15 mouse cellular contexts compared by ENCODE assay signal in the genomic region with DNA sequence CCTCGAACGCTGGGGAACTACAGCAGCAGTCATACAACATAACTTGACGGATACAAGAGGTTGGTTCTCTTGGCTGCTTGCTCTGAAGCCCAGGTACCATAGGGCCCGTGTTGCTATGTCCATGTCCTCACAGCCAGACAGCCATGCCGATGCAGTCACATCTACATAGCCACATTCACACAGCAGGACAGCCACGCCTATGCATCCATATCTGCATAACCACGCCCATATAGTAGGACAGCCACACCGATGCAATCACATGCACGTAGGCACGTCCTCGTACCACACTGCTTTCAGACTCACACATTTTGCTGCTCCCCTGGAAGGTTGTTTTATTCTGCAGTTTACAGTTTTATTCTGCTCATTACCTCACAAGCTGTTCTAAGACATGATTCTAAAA.
DNase-seq lines count a peak whose midpoint lies in the region; ATAC-seq and TF ChIP-seq lines count a peak whose summit lies in the region.
"Had no signal": no experiment of that assay in that cellular context is flagged by ENCODE, and none has a peak within 500 bp of the region (broad histone marks: within the 10 kb centered on the region; RNA-seq: fewer than 3 reads in every experiment).

No protein-coding gene starts in this region.

- no peak overlapping the region for H3K4me3 ChIP-seq in lung, embryonic 15.5 days
- no peak overlapping the region for H3K4me3 ChIP-seq in lung, adult 2 months (replicated peaks; ENCODE audit: extremely low read depth, low read depth, low read length)
- H3K4me3 ChIP-seq in forebrain, embryonic 14.5 days (ENCODE audit: low read depth, low read length) = no peak overlapping the region
- H3K4me3 ChIP-seq: heart, embryonic 10.5 days; hindbrain, embryonic 12.5 days had no signal

- no peak for TF ChIP-seq CTCF in lung, adult 2 months (IDR thresholded peaks at IDR 0.05; ENCODE audit: insufficient read depth, low read length)

- no peak for TF ChIP-seq POLR2A in lung, adult 2 months (IDR thresholded peaks at IDR 0.05; ENCODE audit: borderline replicate concordance, extremely low read depth, low read depth, low read length)

- no peaks in the 10 kb centered on the region for H3K9me3 ChIP-seq in lung, embryonic 15.5 days
- H3K9me3 ChIP-seq in forebrain, embryonic 14.5 days (replicated peaks; ENCODE audit: control insufficient read depth, low read length) = no peaks in the 10 kb centered on the region
- H3K9me3 ChIP-seq: heart, embryonic 10.5 days; hindbrain, embryonic 12.5 days had no signal

- 53% methylated on average over 11 of the region's 11 CpGs for WGBS in lung, embryonic 15.5 days
- WGBS in lung, adult 2 months = 53% methylated on average over 11 of the region's 11 CpGs
- WGBS in forebrain, embryonic 14.5 days = 77% methylated on average over 11 of the region's 11 CpGs

- no peaks in the 10 kb centered on the region for H3K27me3 ChIP-seq in lung, embryonic 15.5 days
- no peaks in the 10 kb centered on the region for H3K27me3 ChIP-seq in forebrain, embryonic 14.5 days (replicated peaks; ENCODE audit: control insufficient read depth, insufficient read depth, low read length)
- H3K27me3 ChIP-seq: hindbrain, embryonic 12.5 days had no signal

- ATAC-seq in lung, embryonic 15.5 days (ENCODE audit: borderline replicate concordance, extremely low read depth, low FRiP score, low TSS enrichment) = no peak
- ATAC-seq in megakaryocyte progenitor cell, adult 5-6 weeks (replicated peaks; ENCODE audit: poor library complexity) = peak; percentile 52; the same call in 1 of the 2 replicates
- no peak for ATAC-seq in forebrain, embryonic 14.5 days

- H3K9ac ChIP-seq in lung, embryonic 15.5 days = no peak overlapping the region
- no peak overlapping the region for H3K9ac ChIP-seq in forebrain, embryonic 14.5 days (ENCODE audit: low read length)
- H3K9ac ChIP-seq: hindbrain, embryonic 12.5 days had no signal

- peak; percentile 7 for DNase-seq in adrenal gland, adult 2 months
- no peak for DNase-seq in adrenal gland, adult 8-10 months
- DNase-seq in lung, adult 2 months = no peak
- peak; percentile 41 for DNase-seq in ZHBTc4 (ENCODE audit: low read depth, low spot score)
- DNase-seq in forebrain, embryonic 14.5 days (ENCODE audit: low spot score) = no peak
- DNase-seq in cerebellum, adult 9-11 months = no peak
- DNase-seq: cerebellum, adult 11-12 months; embryo, embryonic 11 days; kidney, adult 8-10 months; spleen, adult 18-20 months had no signal

- 0 out of 2 replicates have a peak overlapping the region, but pooled peaks have one; percentile 20 for H3K4me2 ChIP-seq in lung, embryonic 15.5 days
- no peak overlapping the region for H3K4me2 ChIP-seq in forebrain, embryonic 14.5 days (ENCODE audit: low read length)
- H3K4me2 ChIP-seq: hindbrain, embryonic 12.5 days; liver, embryonic 11.5 days had no signal

- H3K27ac ChIP-seq in lung, embryonic 15.5 days = no peak overlapping the region
- no peak overlapping the region for H3K27ac ChIP-seq in forebrain, embryonic 14.5 days (ENCODE audit: low read depth, low read length)
- H3K27ac ChIP-seq: heart, embryonic 10.5 days; hindbrain, embryonic 12.5 days had no signal

- H3K36me3 ChIP-seq in lung, embryonic 15.5 days = no peaks in the 10 kb centered on the region
- no peaks in the 10 kb centered on the region for H3K36me3 ChIP-seq in forebrain, embryonic 14.5 days (ENCODE audit: control insufficient read depth, insufficient read depth, low read length)
- H3K36me3 ChIP-seq: heart, embryonic 10.5 days; hindbrain, embryonic 12.5 days had no signal

- no peaks in the 10 kb centered on the region for H3K4me1 ChIP-seq in lung, embryonic 15.5 days
- no peaks in the 10 kb centered on the region for H3K4me1 ChIP-seq in lung, adult 2 months (ENCODE audit: control insufficient read depth, insufficient read depth, low read length)
- H3K4me1 ChIP-seq in forebrain, embryonic 14.5 days (ENCODE audit: control insufficient read depth, insufficient read depth, low read length) = no peaks in the 10 kb centered on the region
- H3K4me1 ChIP-seq: heart, embryonic 10.5 days; hindbrain, embryonic 12.5 days had no signal

Comparison
In these comparisons a context has a peak if more than half of its experiments do, and no peak if none do; other contexts are left out.
1. DNase-seq: peak in adrenal gland, adult 2 months (single experiment) and ZHBTc4 (single experiment); none in adrenal gland, adult 8-10 months (single experiment), lung, adult 2 months (single experiment), forebrain, embryonic 14.5 days (single experiment) and cerebellum, adult 9-11 months (single experiment).